Mouse (Mus musculus) lung, embryonic 14.5 days (tissue): ENCODE data around the gene Olfr791. TPM values are rescaled to one million over a fixed set of nuclear protein-coding genes. Genes with fewer than 3 reads are reported as not detected.

Experiments
- ATAC-seq: fragments of 200-750 bp; cut with Nextera tagmentation; 2 replicates; pipeline ENCODE4 v1.8.0; 2017; ENCODE audit warnings: mild to moderate bottlenecking, moderate TSS enrichment, moderate library complexity; ENCODE audit not compliant: insufficient read depth
- DNase-seq: peaks from one replicate; pipeline ENCODE4 v3.0.0-alpha.2; 2015
- H3K27ac ChIP-seq: fragments of 300-500 bp; sonication (generic); 2 replicates; pipeline ENCODE4 v1.5.1; 2014; ENCODE audit warnings: low read depth, mild to moderate bottlenecking, moderate library complexity
- H3K27me3 ChIP-seq: fragments of 300-500 bp; sonication (generic); 2 replicates; pipeline ENCODE4 v1.6.1; 2014; ENCODE audit warnings: low read length, control low read depth; ENCODE audit not compliant: insufficient read depth
- H3K36me3 ChIP-seq: fragments of 300-500 bp; sonication (generic); 2 replicates; pipeline ENCODE4 v1.6.1; 2014; ENCODE audit warnings: control low read depth; ENCODE audit not compliant: insufficient read depth
- H3K4me1 ChIP-seq: fragments of 300-500 bp; sonication (generic); 2 replicates; pipeline ENCODE4 v1.6.1; 2014; ENCODE audit warnings: antibody characterized with exemption, control low read depth; ENCODE audit not compliant: insufficient read depth
- H3K4me2 ChIP-seq: fragments of 300-500 bp; sonication (generic); 2 replicates; pipeline ENCODE4 v1.6.1; 2014; ENCODE audit warnings: mild to moderate bottlenecking
- H3K4me3 ChIP-seq: fragments of 300-500 bp; sonication (generic); 2 replicates; pipeline ENCODE4 v1.5.1; 2014; ENCODE audit warnings: low read depth, low read length
- H3K9ac ChIP-seq: fragments of 300-500 bp; sonication (generic); 2 replicates; pipeline ENCODE4 v1.6.1; 2014
- H3K9me3 ChIP-seq: fragments of 300-500 bp; sonication (generic); 2 replicates; pipeline ENCODE4 v1.6.1; 2016; ENCODE audit warnings: low read depth, low read length, control low read depth
- CTCF ChIP-seq: IDR thresholded peaks from 2 replicates; pipeline ENCODE4 v1.5.1; 2016; ENCODE audit warnings: antibody characterized with exemption, low read depth
- WGBS: fragments of 180-500 bp; shearing (Covaris S2); extraction: QIAGEN DNeasy Blood & Tissue Kit; methylation state at CpG from one replicate; pipeline ENCODE4 v1.1.7; 2014; 5-methylcytosine and 5-hydroxymethylcytosine counted together
- polyA plus RNA-seq: library from polyadenylated mRNA; unstranded; fragments of >200 nt; fragmentation: Nextera tagmentation; extraction: Ambion mirVana; gene quantifications from 2 replicates; pipeline ENCODE4 v1.2.1, GENCODE M21; 2014

Olfr791 gene
- polyA plus RNA-seq = not detected in 2 replicates

- H3K9ac ChIP-seq = no peak within 1 kb of the TSS
- no peaks in the 10 kb centered on the region for H3K9me3 ChIP-seq
- ATAC-seq = no peak
- DNase-seq = no peak
- no peaks in the 10 kb centered on the region for H3K27me3 ChIP-seq
- no peaks in the 10 kb centered on the region for H3K36me3 ChIP-seq
- TF ChIP-seq CTCF = no peak
- no peak within 1 kb of the TSS for H3K27ac ChIP-seq
- H3K4me1 ChIP-seq = no peaks in the 10 kb centered on the region
- 57% methylated on average over 3 of the region's 3 CpGs for WGBS
- no peak within 1 kb of the TSS for H3K4me2 ChIP-seq
- H3K4me3 ChIP-seq = no peak within 1 kb of the TSS
These were observed at the start of gene Olfr791 for GRCm38 (mm10) chr10:129521492-129521891. Gene Olfr791, plus strand, starts transcription at chr10:129521792.

GRCm38 (mm10) chr10:129473256-129473655 lies 48.3 kb upstream of the Olfr791 start:
- TF ChIP-seq CTCF = no peak
- H3K27ac ChIP-seq = no peak overlapping the region
- no peaks in the 10 kb centered on the region for H3K36me3 ChIP-seq
- no peaks in the 10 kb centered on the region for H3K4me1 ChIP-seq
- no peaks in the 10 kb centered on the region for H3K9me3 ChIP-seq
- ATAC-seq (no peak), DNase-seq (no peak)
- H3K27me3 ChIP-seq = no peaks in the 10 kb centered on the region
- H3K4me3 ChIP-seq = no peak overlapping the region
- 56% methylated on average over 2 of the region's 2 CpGs for WGBS
- no peak overlapping the region for H3K9ac ChIP-seq
- H3K4me2 ChIP-seq = no peak overlapping the region

DNA sequence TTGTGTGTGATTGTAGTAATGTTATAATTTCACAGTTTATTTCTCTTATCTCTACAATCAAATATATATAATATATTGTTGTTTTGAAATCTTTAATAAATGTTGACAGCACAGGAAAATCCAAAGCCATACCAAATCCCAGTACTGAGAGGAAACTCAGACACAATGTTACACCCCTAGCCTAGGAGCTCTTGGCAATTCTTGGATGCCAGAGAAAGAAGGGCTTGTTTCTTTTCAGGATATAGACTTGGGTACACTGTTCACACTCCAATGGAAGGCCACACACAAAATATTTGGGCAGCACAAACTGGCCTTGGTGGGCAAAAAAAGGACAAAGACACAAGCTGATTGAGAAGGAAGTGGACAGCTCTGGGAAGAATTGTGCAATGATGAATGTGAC lies 47.9 kb upstream of the Olfr791 start:
- Histone ChIP-seq H3K27me3 (no peaks in the 10 kb centered on the region), H3K36me3 (no peaks in the 10 kb centered on the region), H3K4me2 (no peak overlapping the region), H3K9ac (no peak overlapping the region), H3K4me1 (no peaks in the 10 kb centered on the region), H3K4me3 (no peak overlapping the region), H3K9me3 (no peaks in the 10 kb centered on the region), H3K27ac (no peak overlapping the region)
- no peak for ATAC-seq
- TF ChIP-seq CTCF = no peak
- DNase-seq = no peak

- WGBS = 30% methylated on average over 2 of the region's 2 CpGs
- Histone ChIP-seq H3K4me2 (no peak within 1 kb of the TSS), H3K27me3 (no peaks in the 10 kb centered on the region), H3K36me3 (no peaks in the 10 kb centered on the region), H3K27ac (no peak within 1 kb of the TSS), H3K9me3 (no peaks in the 10 kb centered on the region), H3K9ac (no peak within 1 kb of the TSS), H3K4me3 (no peak within 1 kb of the TSS), H3K4me1 (no peaks in the 10 kb centered on the region)
- TF ChIP-seq CTCF = no peak
- ATAC-seq = no peak
- DNase-seq = no peak
These were observed 37.1 kb upstream of the Olfr791 start, which contains the start of gene Olfr789 for GRCm38 (mm10) chr10:129484452-129484851. Gene Olfr789, plus strand, starts transcription at chr10:129484752.

- ATAC-seq (no peak), DNase-seq (no peak)
- Histone ChIP-seq H3K27ac (no peak overlapping the region), H3K9ac (no peak overlapping the region), H3K4me2 (no peak overlapping the region), H3K4me1 (no peaks in the 10 kb centered on the region), H3K9me3 (no peaks in the 10 kb centered on the region), H3K36me3 (no peaks in the 10 kb centered on the region), H3K27me3 (no peaks in the 10 kb centered on the region), H3K4me3 (no peak overlapping the region)
- no peak for TF ChIP-seq CTCF
- 71% methylated on average over 2 of the region's 2 CpGs for WGBS
These were observed 31.5 kb upstream of the Olfr791 start for GRCm38 (mm10) chr10:129490101-129490500.

- no peak for DNase-seq
- Histone ChIP-seq H3K9me3 (no peaks in the 10 kb centered on the region), H3K27me3 (no peaks in the 10 kb centered on the region), H3K9ac (no peak within 1 kb of the TSS), H3K4me2 (no peak within 1 kb of the TSS), H3K36me3 (no peaks in the 10 kb centered on the region), H3K4me1 (no peaks in the 10 kb centered on the region), H3K4me3 (no peak within 1 kb of the TSS), H3K27ac (no peak within 1 kb of the TSS)
- ATAC-seq = no peak
- no peak for TF ChIP-seq CTCF
These were observed 23.4 kb upstream of the Olfr791 start, which contains the start of gene Olfr790 for GRCm38 (mm10) chr10:129498192-129498591. Gene Olfr790, plus strand, starts transcription at chr10:129498492.

GRCm38 (mm10) chr10:129538862-129539261 lies 17.3 kb downstream of the Olfr791 start, which contains the start of gene Olfr792:
Gene Olfr792, plus strand, starts transcription at chr10:129539162.
- TF ChIP-seq CTCF = no peak
- H3K4me1 ChIP-seq = no peaks in the 10 kb centered on the region
- 81% methylated on average over 1 of the region's 1 CpGs for WGBS
- H3K36me3 ChIP-seq = no peaks in the 10 kb centered on the region
- no peaks in the 10 kb centered on the region for H3K27me3 ChIP-seq
- no peak within 1 kb of the TSS for H3K4me3 ChIP-seq
- no peak for DNase-seq
- H3K9me3 ChIP-seq = no peaks in the 10 kb centered on the region; the same call in 1 of the 2 replicates
- H3K4me2 ChIP-seq = no peak within 1 kb of the TSS
- no peak for ATAC-seq
- no peak within 1 kb of the TSS for H3K9ac ChIP-seq
- no peak within 1 kb of the TSS for H3K27ac ChIP-seq

- Histone ChIP-seq H3K27me3 (no peaks in the 10 kb centered on the region), H3K9ac (no peak overlapping the region), H3K27ac (no peak overlapping the region), H3K4me1 (no peaks in the 10 kb centered on the region), H3K4me2 (no peak overlapping the region), H3K36me3 (no peaks in the 10 kb centered on the region), H3K4me3 (no peak overlapping the region), H3K9me3 (peaks cover 2% of the 10 kb centered on the region; the same call in 1 of the 2 replicates)
- ATAC-seq (no peak; the same call in 1 of the 2 replicates), DNase-seq (peak; percentile 27)
- TF ChIP-seq CTCF = no peak
- 40% methylated on average over 1 of the region's 1 CpGs for WGBS
These were observed 27.8 kb downstream of the Olfr791 start for GRCm38 (mm10) chr10:129549354-129549753.
